Mouse (Mus musculus): ENCODE results near the gene Olfr1162.
"Not testable (repeated sequence)": the region's sequence is repeated elsewhere in the genome, so short reads cannot be mapped to it uniquely, and the experiment has no call there.

GRCm38 (mm10) chr2:88022474-88022873, 28.5 kb downstream of the Olfr1162 start, which contains the start of gene Olfr1161:
- not testable (repeated sequence) for TF ChIP-seq CTCF (IDR thresholded peaks at IDR 0.05; ENCODE audit: low read depth, low read length); EP300 (IDR thresholded peaks at IDR 0.05; ENCODE audit: insufficient read depth, low read depth, low read length)
